Mouse (Mus musculus): ENCODE results near the gene Cpeb3.
A peak's percentile ranks its signal among the peaks of the same experiment; 100 is the strongest.
"Not testable (repeated sequence)": the region's sequence is repeated elsewhere in the genome, so short reads cannot be mapped to it uniquely, and the experiment has no call there.

The Cpeb3 gene

DNA sequence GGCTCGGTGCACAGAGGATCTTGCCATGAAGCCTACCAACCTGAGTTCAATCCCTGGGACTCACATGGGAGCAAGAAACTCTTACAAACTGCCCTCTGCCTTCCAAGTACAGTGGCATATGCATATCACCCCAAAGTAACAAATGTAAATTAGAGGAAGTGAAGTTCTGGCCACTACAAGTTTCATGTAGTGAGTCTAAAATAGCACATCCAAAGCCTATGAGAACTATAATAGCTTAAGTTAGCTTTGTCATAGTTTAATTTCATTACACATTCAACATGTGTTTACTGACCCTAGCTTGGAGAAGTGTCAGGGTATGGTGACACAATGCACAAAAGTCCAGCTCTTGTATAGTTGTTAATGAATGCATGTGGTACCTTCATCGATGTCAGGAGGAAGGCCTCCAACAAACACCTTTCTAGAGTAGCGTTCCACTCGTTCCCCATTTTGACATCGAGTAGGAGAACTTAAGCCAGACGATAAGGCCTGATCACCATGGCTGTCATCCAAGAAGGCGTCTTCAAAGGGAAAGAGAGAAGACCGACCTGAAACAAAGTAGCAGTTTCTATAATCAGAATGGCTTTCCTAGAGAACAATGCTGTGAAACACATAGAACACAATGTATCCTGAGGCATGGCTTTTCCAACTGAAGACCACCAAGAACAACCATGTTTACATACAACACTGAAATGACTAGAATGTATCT lies 120.2 kb downstream of the Cpeb3 start:
- no peak for DNase-seq (ENCODE audit: low spot score in 2 of 2)

DNA sequence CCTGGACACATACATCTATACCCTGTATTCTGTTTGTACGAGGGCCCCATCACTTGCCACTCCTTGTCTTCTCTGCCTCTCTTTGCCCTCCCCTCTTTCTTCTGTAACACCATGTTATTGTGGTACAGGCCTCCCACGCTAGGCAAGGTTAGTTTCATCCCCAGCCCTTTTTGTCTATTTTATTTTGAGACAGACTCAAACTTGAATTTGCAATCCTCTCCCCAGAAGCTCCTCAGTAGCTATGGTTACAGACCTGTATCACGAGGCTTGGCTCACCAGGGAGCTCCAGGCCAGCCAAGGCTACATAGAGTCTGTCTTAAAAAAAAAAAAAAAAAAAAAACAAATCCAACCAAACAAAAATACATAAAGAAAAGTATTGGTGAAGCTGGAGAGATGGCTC lies 123.9 kb downstream of the Cpeb3 start:
- DNase-seq (ENCODE audit: low spot score in 2 of 2): peak in 1 of 2 experiments; percentile 21

DNA sequence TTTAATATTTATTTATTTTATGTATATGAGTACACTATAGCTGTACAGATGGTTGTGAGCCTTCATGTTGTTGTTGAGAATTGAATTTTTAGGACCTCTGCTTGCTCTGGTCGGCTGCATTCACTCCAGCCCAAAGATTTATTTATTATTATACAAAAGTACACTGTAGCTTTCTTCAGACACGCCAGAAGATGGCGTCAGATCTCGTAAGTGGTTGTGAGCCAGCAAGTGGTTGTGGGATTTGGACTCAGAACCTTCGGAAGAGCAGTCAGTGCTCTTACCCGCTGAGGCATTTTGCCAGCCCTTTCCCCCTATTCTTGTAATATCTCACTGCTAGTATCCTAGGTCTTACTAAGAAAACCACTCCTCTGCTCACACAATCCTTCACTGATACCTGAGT lies 126.9 kb downstream of the Cpeb3 start:
- no peak for DNase-seq (ENCODE audit: low spot score in 2 of 2)

DNA sequence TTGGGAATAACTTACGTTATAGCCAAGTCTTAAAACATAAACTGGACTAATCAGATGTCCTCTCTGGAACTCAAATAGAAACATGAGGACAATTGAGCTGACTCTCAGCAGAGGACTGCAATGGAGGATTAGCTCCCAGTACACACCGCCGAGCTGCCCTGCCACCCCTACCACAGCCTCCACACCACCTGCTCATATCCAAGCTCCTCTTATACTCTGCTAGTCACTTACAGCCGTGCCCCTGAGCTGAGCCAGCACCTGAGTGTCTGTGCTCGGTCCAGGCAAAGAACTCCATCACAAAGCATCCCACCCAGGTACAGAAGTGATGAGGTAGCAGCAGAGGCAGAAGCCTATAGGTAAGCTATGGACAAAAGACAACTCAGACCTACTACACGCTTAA lies 129.2 kb downstream of the Cpeb3 start:
- no peak for DNase-seq (ENCODE audit: low spot score in 2 of 2)

DNA sequence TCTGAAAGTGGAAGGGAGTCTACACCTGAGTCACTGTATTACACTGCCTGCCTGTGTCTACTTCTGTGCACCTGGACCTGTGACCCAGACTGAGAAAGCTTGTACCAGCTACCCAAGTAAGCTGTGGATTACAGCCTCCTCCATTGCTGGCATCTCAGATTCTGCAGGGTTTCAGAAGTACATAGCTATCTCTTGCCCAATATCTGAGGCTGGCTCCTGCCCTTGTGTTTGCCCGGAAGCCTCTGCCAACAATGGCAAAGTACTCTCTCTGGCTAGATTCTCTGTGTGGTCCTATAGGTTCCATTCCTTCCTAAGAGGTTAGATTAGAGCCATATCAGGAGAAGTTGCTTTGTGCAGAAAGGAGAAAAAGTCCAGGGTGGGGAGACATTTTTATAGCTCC lies 129.8 kb downstream of the Cpeb3 start:
- no peak for DNase-seq (ENCODE audit: low spot score in 2 of 2)

DNA sequence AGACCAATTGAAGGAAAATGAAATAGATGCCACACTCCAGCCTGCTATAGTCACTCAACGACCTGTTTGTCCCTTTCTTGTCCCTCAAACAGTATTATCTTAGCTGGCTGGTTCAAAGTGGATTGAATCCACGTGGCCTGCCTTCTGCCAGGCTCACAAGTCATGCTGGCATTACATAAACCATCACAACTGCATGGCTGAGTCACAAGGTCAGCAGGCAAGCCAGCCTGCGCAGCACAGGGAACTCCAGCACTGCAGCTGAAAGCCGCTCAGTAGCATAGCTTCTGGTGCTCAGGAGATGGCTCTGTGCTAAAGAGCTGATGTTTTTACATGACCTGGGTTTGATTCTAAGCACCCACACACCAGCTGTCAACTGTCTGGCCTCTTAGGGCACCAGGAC lies 130.3 kb downstream of the Cpeb3 start:
- peak; percentile 55 to 56 for DNase-seq (ENCODE audit: low spot score in 2 of 2)

DNA sequence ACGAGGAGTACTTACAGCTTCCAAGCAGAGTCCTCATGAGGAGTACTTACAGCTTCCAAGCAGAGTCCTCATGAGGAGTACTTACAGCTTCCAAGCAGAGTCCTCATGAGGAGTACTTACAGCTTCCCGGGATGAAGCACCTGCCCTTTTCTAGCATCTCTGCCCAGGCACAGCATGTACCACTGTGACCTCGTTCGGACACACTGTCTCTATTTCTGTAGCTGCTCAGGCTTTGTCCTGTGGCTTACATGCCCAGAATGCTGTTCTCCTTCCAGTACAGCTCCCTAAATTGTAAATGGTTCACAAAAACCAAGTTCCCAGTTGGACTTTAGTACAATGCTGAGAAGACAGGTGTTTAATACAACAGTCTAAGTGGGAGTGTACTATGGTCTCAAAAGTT lies 131.1 kb downstream of the Cpeb3 start:
- DNase-seq (ENCODE audit: low spot score in 2 of 2): not testable (repeated sequence)

DNA sequence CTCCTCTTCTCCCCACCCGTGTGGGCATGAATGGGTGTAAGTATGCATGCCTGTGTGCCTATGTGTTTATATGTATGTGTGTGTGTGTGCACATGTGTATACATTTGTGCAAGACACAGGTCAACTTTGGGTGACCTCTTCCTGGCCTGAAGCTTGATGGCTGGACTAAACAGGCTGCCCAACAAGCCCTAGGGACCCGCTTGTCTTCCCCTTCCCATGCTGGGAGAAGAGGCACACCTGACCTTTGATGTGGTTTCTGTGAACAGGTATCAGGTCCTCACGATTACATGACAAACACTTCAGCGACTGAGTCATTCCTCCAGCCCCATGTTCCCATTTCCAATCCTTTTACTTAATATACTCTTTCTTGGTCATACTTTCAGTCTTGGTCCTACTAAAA lies 131.8 kb downstream of the Cpeb3 start:
- no peak for DNase-seq (ENCODE audit: low spot score in 2 of 2)

DNA sequence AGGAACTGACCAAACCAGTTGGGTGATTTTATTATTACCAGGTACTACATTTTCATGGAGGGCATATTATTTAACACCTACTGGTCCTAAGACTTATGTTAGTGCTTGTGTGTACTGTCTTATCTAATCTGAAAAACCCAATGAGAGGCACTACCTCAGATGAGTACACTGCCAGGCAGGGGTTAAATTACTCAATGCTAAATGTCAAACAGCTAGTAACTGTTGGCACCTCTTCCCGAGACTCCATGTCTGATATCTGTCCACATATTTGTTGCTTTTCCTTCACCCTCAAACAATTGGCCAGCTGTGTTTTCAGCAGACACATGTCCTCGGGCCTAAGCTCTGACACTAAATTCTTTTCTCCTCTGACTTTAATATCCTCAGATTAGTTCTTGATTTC lies 132.3 kb downstream of the Cpeb3 start:
- DNase-seq (ENCODE audit: low spot score in 2 of 2): no peak

DNA sequence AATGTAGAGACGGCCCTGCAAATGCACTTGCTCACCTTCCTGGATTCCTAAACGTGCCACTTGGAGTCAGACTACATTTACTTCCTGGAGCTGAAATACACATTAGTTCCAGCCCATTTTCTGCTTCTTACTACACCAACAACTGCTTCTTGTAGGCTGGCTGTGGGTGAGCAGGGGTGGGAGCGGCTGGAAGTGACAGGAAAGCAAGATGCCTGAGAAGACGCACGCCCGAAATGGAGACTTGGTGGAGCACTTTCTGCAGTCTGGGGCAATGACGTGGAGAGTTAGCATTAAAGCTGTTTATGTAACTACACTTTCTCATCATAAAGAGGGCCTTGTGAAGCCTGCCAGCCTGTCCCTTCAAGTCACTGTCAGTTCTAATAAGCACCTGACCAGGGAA lies 132.7 kb downstream of the Cpeb3 start:
- peak in 1 of 2 experiments; percentile 65 for DNase-seq (ENCODE audit: low spot score in 2 of 2)

DNA sequence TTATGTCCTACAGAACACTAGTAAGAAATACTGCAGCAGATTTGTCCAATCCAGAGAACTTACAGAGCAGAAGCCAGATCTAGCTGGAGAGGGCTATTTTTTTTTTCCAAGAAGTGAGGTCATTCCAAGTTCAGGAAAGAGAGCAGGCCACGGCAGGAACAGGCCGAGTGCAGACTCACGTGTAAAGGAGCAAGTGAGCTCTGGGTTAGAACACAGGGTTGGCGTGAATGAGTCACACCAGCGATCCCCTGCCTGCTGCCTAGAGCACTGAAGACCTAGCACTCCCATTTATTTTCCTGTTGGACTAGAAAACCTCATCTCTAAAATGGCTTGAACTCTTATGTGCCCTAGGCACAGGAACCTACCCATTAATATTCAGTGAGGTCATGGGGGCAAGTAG lies 133.7 kb downstream of the Cpeb3 start:
- no peak for DNase-seq (ENCODE audit: low spot score in 2 of 2)

DNA sequence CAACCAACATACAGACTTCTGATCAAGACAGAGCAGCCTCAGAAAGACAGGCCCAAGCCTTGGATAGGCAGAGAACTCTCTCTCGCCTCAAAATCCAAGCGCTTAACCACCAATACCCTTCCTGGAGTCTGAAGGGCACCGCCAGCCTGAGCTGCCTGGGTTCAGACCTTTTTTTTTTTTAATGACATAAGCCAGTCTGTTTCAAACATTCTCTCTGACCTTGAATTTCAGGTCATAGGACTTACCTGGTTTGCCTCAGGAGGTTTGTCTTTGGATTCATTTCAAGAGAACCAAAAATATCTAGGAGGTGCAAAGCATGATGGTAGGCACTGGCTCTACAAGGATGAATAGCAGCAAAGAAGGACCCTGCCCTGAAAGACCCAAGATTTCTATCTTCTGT lies 134.1 kb downstream of the Cpeb3 start:
- DNase-seq (ENCODE audit: low spot score in 2 of 2): no peak

DNA sequence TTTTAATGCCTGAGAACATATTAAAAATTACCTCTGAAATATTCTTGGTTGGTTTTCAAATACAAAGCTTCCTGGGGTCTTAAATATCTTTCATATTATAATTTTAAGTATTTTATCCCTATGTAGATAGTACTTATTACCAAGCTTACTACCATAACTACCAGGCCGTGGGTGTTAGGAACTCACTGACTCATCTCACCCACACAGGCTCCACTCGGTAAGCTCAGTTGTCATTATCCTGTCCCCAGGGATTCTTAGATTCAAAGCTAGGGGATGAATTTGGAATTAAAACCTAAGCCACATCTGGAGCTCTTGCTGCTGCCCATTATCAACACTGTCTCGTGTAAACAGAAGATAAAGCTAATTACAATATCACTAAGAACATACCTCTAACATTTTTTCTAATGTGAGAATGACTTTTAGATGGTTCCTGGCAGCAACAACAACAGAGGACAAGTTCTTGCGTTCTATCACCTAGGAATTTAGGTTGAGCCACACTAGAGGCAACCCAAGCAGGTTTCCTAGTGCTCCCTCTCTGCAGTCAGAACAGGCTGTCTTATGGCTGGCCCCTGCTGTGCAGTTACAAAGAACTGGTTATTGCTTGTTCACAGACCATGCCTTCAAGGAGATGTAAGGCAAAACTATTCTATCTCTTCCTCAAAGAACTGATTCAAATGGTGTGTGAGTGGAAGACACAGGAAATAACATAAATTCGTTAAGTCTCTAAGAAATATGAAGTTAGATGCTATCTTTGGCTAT lies 135.4 kb downstream of the Cpeb3 start:
- no peak for DNase-seq (ENCODE audit: low spot score in 2 of 2)

DNA sequence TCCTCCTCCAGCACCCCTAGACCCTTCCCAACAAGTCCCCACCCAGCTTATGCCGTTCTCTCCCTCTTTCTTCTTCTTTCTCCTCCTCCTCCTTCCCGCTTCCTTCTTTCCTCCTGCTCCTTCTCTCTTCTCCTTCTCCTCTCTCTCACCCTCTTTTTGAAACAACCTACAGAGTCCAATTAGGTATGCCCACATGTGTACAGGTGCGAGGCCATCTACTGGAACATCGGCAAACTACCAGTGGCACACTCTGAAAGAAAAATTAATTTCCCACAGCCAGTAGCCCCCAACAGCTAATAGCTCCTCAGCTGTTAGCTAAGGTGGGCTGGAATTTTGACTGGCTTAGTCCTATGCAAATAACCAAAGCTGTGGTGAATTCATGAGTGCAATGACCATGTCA lies 139.2 kb downstream of the Cpeb3 start:
- no peak for DNase-seq (ENCODE audit: low spot score in 2 of 2)

DNA sequence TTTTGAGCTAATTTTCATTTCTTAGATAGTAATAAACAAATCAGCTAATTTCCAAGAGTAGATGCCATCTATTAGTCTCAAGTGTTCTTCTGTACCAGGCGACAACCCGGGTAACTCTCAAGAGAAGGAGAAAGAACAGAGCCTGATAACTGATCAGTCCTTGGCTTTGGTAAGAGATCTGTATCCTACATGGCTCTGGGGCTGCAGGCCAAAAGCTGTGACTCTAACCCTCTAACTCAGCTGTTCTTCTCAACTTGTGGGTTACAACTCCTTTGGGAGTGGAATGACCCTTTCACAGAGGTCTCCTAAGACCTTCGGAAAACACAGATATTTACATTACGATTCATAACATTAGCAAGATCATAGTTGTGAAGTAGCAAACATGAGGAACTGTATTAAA lies 148.3 kb downstream of the Cpeb3 start:
- DNase-seq (ENCODE audit: low spot score in 2 of 2): no peak

DNA sequence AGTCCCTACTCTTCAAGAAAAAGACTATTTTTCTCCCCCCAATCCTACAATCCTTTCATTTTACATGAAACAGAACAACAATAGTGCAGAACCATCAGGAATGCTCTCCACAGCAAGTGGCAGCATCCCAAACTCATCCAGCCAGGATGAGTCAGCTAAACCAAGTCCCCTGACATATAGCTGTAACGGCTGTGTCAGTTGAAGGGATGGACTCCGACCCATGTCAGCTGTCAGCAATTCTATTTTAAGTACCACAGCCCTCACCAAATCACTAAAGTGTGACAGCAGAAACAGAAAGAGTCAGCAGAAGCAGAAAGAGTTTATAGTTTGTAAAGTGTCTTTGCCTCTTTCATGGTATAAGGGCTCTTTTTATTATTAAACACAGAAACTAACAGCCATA lies 148.8 kb downstream of the Cpeb3 start:
- DNase-seq (ENCODE audit: low spot score in 2 of 2): peak in 1 of 2 experiments; percentile 39

DNA sequence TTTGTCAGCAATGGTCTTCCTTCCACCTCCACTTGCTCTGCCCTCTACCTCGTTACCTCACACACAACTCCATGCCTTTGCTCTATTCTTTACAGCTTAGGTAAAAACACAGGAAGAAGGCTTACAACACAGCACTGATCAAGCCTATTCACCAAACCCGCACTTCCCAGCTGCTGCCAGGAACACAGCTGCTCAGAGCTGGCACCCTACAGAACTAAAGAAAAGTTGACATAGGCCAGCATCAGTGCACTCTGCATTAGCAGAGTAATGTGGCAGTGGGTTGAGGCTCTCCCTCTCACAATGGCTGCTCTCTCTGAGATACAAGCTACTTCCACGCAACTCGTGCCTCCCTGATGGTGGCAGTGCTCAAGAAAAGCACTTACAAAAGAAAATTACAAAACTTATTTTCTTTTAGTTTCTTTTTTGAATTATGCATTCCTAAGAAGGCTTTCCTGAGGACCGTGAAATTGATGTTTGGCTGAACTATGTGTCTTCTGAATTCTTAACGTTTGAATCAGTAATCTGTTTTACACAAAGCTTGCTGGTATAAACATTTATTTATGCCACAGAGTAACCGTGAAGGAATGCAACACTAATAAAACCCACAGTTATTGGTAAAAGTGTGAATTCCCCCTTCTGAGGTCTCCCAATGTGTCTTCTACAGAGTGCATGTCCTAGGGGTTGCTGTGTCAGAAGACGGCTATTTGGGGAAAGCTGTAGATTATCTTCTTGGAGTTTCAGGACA lies 151.1 kb downstream of the Cpeb3 start:
- no peak for DNase-seq (ENCODE audit: low spot score in 2 of 2)

DNA sequence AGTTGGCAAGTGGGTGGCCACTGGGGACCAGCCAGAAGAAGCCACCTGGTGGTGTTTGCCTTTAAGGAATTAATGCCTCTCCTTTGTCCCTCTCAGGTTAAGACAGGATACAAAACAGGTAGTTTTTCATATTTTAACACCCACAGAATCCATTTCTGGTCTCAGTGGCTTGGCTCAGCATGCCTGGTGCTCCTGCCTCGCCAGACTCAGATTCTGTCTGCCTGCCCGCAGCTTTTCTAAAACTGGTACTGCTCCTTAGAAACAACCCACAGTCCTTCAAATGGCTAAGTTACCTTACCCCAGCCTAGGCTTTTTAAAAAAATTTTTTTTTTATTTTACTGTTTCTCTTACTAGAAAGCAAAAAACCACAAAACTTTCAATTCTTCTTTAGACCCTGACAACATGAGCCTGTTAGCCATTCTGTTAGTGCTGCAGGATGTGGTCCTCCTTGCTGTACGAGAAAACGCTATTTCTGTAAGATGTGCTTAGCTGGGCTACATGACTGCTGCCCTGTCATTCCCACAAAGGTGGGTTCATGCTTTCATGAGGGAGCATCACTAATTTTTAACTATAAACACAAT lies 152.3 kb downstream of the Cpeb3 start:
- peak in 1 of 2 experiments; percentile 62 for DNase-seq (ENCODE audit: low spot score in 2 of 2)

DNA sequence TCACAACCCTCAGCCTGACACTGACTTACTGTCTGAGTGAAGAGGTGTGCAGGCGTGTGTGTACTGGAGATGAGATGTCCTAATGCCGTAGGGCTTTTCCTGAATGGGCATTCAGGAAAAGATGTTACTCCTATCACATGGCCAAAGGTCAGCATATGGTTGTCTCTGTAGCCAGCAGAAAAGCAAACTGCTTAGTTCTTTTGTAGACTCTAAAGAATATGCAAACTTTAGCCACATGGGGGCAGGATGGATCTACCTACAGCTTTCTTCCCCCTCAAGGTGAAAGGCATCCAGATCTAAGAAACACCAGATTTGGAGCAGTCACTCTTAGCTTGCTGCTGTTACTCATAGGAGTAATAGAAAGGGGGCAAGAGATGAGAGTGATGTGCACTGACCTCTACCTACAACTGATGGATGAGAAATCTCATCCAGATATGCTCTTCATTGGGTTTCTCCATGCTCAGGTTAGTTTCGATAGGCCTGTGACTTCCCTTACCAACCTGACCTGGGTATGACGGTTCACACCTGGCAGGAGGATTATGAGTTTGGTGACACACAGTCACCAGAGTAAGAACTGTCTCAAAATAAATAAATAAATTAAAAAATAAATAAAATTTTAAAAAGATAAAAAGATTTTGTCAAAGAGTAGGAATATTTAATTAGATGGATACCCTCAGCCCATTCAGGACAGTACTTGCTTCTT lies 157.6 kb downstream of the Cpeb3 start:
- DNase-seq (ENCODE audit: low spot score in 2 of 2): peak; percentile 46 to 69

DNA sequence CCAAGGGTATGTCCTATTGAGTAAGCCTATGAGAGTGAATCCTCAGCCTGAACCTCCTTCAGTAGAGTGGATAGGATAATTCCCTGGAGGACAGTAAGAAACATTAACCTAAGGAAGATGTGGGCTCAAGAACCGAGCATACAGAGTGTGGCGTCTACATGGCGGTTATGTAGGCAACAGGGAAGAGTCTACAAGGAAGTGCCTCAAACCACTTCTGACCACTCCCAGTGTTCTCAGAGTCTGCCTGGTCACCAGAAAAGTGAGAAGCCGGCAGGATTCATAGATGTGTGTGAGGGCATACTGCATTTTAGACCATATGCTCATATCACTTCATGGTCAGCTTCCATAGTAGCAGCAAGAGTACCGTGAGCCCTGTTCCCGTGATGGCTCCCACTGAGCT lies 159.9 kb downstream of the Cpeb3 start:
- no peak for DNase-seq (ENCODE audit: low spot score in 2 of 2)

DNA sequence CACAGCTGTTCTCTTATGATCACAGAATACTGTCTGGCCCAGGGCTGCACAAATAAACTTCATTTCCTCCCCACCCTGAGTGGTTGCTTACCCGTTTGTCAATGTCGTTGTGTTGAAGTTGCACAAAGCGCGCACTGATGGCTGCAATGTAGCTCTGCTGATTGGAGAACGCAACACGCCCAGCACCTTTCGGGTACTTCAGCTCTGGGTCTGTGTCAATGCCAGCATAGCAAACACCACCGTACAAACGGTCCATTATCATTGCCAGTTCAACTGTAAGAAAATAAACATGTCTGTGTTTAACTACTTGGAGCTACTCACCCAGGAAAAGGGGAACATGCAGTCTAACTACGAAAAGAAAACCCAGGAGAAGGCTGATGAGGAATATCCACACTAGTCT lies 164.0 kb downstream of the Cpeb3 start:
- DNase-seq (ENCODE audit: low spot score in 2 of 2): no peak

DNA sequence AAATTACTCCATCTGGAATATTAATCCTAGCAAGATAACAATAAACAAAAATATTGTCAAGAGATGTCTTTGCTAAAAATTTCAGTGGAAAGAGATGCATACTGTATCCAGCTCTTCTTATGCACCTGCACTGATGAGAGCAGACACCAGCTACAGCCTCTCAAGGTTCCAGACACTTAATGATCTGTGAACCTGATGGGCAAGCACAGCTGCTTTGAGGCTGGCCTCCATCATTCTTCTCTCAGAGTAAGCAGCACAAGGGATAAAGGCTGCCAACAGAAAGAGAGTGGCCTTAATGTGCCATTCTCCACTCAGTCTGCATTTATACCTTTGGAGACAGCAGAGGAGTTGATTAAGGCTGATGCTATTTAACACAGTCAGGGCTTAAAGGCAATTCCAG lies 167.5 kb downstream of the Cpeb3 start:
- no peak for DNase-seq (ENCODE audit: low spot score in 2 of 2)

Data from frontal cortex, postnatal 36 days (tissue).